In genomic region chr11:57962382-57963285, GRCm38 (mm10) we compare ENCODE assay signal across 8 mouse cellular contexts. TPM values are rescaled to one million over a fixed set of nuclear protein-coding genes. Genes with fewer than 3 reads are reported as not detected.
DNase-seq lines count a peak whose midpoint lies in the region; ATAC-seq and TF ChIP-seq lines count a peak whose summit lies in the region.

No protein-coding gene starts in this region.

- peak overlapping the region; percentile 66 for H3K4me3 ChIP-seq in hindbrain, embryonic 10.5 days
- peak overlapping the region; percentile 82 for H3K4me3 ChIP-seq in lung, embryonic 16.5 days (ENCODE audit: low read length)
- peak overlapping the region; percentile 92 for H3K4me3 ChIP-seq in thymus, adult 2 months (ENCODE audit: control insufficient read depth, insufficient read depth, low read length)

- peak; percentile 98 for ATAC-seq in frontal cortex, adult (ENCODE audit: low TSS enrichment)
- ATAC-seq in lung, embryonic 16.5 days (ENCODE audit: low read depth) = peak; percentile 93

- no peak for TF ChIP-seq CTCF in thymus, adult 2 months (IDR thresholded peaks at IDR 0.05; ENCODE audit: borderline replicate concordance, control insufficient read depth, extremely low read depth, insufficient read depth, low read length, poor library complexity)

- peak overlapping the region; percentile 84 for H3K9ac ChIP-seq in lung, embryonic 16.5 days (ENCODE audit: low read length)

- H3K9me3 ChIP-seq in hindbrain, embryonic 10.5 days = no peaks in the 10 kb centered on the region
- no peaks in the 10 kb centered on the region for H3K9me3 ChIP-seq in lung, embryonic 16.5 days (ENCODE audit: control insufficient read depth, low read length)

- peak overlapping the region; percentile 88 for H3K4me2 ChIP-seq in lung, embryonic 16.5 days (ENCODE audit: low read depth, low read length)

- no peaks in the 10 kb centered on the region for H3K36me3 ChIP-seq in hindbrain, embryonic 10.5 days
- no peaks in the 10 kb centered on the region for H3K36me3 ChIP-seq in lung, embryonic 16.5 days (ENCODE audit: control insufficient read depth, insufficient read depth, low read length)
- no peaks in the 10 kb centered on the region for H3K36me3 ChIP-seq in thymus, adult 2 months (ENCODE audit: control insufficient read depth, insufficient read depth, low read length)

- under 1% methylated on average over 40 of the region's 40 CpGs for WGBS in hindbrain, embryonic 10.5 days
- under 1% methylated on average over 40 of the region's 40 CpGs for WGBS in lung, embryonic 16.5 days
- WGBS in thymus, adult 2 months = 7% methylated on average over 40 of the region's 40 CpGs

- TF ChIP-seq POLR2A in thymus, adult 2 months (IDR thresholded peaks at IDR 0.05; ENCODE audit: control insufficient read depth, extremely low read depth, insufficient read depth, low read length, poor library complexity) = no peak

- no peaks in the 10 kb centered on the region for H3K27me3 ChIP-seq in hindbrain, embryonic 10.5 days (ENCODE audit: insufficient read depth, poor library complexity, severe bottlenecking)
- no peaks in the 10 kb centered on the region for H3K27me3 ChIP-seq in lung, embryonic 16.5 days (ENCODE audit: control insufficient read depth, insufficient read depth, low read depth, low read length)
- H3K27me3 ChIP-seq in thymus, adult 2 months (ENCODE audit: control insufficient read depth, insufficient read depth, low read length) = no peaks in the 10 kb centered on the region

- H3K4me1 ChIP-seq in hindbrain, embryonic 10.5 days (replicated peaks) = peaks cover 13% of the 10 kb centered on the region
- H3K4me1 ChIP-seq in lung, embryonic 16.5 days (replicated peaks; ENCODE audit: control insufficient read depth, insufficient read depth, low read length) = peaks cover 9% of the 10 kb centered on the region
- H3K4me1 ChIP-seq in thymus, adult 2 months (replicated peaks; ENCODE audit: control insufficient read depth, insufficient read depth, low read length) = peaks cover 19% of the 10 kb centered on the region

- peak overlapping the region; percentile 92 for H3K27ac ChIP-seq in hindbrain, embryonic 10.5 days
- H3K27ac ChIP-seq in lung, embryonic 16.5 days (ENCODE audit: low read length) = peak overlapping the region; percentile 86
- no peak overlapping the region for H3K27ac ChIP-seq in thymus, adult 2 months (ENCODE audit: control insufficient read depth, insufficient read depth, low read length)

- DNase-seq in Muller cell, postnatal 12 days (ENCODE audit: inconsistent ontology term) = peak; percentile 91
- DNase-seq in cerebellum, adult 9-10 months = peak; percentile 88
- peak; percentile 90 for DNase-seq in hindbrain, embryonic 10.5 days (ENCODE audit: low spot score)
- DNase-seq in layer of hippocampus, adult 9-11 months = peak; percentile 74
- DNase-seq in ovary, adult 18-20 months (ENCODE audit: low spot score) = peak; percentile 75
- peak; percentile 75 for DNase-seq in thymus, adult 2 months

RNA-seq across cellular contexts. Expression of gene Larp1, which starts 46.2 kb away (rescaled TPM):
- 14.0 and 15.6 TPM in 2 replicates for polyA plus RNA-seq in hindbrain, embryonic 10.5 days (2016; fragmentation: Nextera tagmentation; extraction: Ambion mirVana)
- polyA plus RNA-seq in lung, embryonic 16.5 days (2015; fragmentation: Nextera tagmentation; extraction: Ambion mirVana) = 15.3 and 16.3 TPM in 2 replicates
- 54.4 and 64.4 TPM in 2 replicates for polyA plus RNA-seq in thymus, adult 2 months (2012; rRNA removed)
